Mouse (Mus musculus) neural tube, embryonic 11.5 days (tissue): ENCODE results near the gene Degs1. TPM values are rescaled to one million over a fixed set of nuclear protein-coding genes. Genes with fewer than 3 reads are reported as not detected.
"Not testable (repeated sequence)": the region's sequence is repeated elsewhere in the genome, so short reads cannot be mapped to it uniquely, and the experiment has no call there.

Experiments used
- ATAC-seq: fragments of 200-750 bp; cut with Nextera tagmentation; 2 replicates; pipeline ENCODE4 v1.8.0; 2017; ENCODE audit warnings: moderate number of reproducible peaks, mild to moderate bottlenecking, moderate TSS enrichment, moderate library complexity; ENCODE audit not compliant: insufficient read depth, low FRiP score, low TSS enrichment
- DNase-seq: peaks from one replicate; pipeline ENCODE4 v3.0.0-alpha.2; 2015; ENCODE audit warnings: low spot score
- H3K27ac ChIP-seq: fragments of 300-500 bp; sonication (generic); 2 replicates; pipeline ENCODE4 v1.5.1; 2014; ENCODE audit warnings: low read depth, mild to moderate bottlenecking, low read length
- H3K27me3 ChIP-seq: fragments of 300-500 bp; sonication (generic); 2 replicates; pipeline ENCODE4 v1.6.1; 2014; ENCODE audit warnings: mild to moderate bottlenecking, low read length, mixed read lengths; ENCODE audit not compliant: control insufficient read depth, insufficient read depth
- H3K36me3 ChIP-seq: fragments of 300-500 bp; sonication (generic); 2 replicates; pipeline ENCODE4 v1.6.1; 2014; ENCODE audit warnings: mild to moderate bottlenecking, low read length, moderate library complexity, mixed read lengths; ENCODE audit not compliant: control insufficient read depth, insufficient read depth
- H3K4me1 ChIP-seq: fragments of 300-500 bp; sonication (generic); 2 replicates; pipeline ENCODE4 v1.6.1; 2014; ENCODE audit warnings: low read length, mixed read lengths; ENCODE audit not compliant: control insufficient read depth, insufficient read depth
- H3K4me2 ChIP-seq: fragments of 300-500 bp; sonication (generic); 2 replicates; pipeline ENCODE4 v1.6.1; 2014; ENCODE audit warnings: low read depth, mild to moderate bottlenecking, moderate library complexity
- H3K4me3 ChIP-seq: fragments of 300-500 bp; sonication (generic); 2 replicates; pipeline ENCODE4 v1.5.1; 2014; ENCODE audit warnings: low read depth, low read length
- H3K9ac ChIP-seq: fragments of 300-500 bp; sonication (generic); 2 replicates; pipeline ENCODE4 v1.6.1; 2014; ENCODE audit warnings: mild to moderate bottlenecking, low read length
- H3K9me3 ChIP-seq: fragments of 300-500 bp; sonication (generic); 2 replicates; pipeline ENCODE4 v1.6.1; 2016; ENCODE audit warnings: low read length; ENCODE audit not compliant: control insufficient read depth
- WGBS: fragments of 180-500 bp; shearing (Covaris S2); extraction: QIAGEN DNeasy Blood & Tissue Kit; methylation state at CpG from one replicate; pipeline ENCODE4 v1.1.7; 2014; 5-methylcytosine and 5-hydroxymethylcytosine counted together
- polyA plus RNA-seq: library from polyadenylated mRNA; unstranded; fragments of >200 nt; fragmentation: Nextera tagmentation; extraction: Ambion mirVana; gene quantifications from 2 replicates; pipeline ENCODE4 v1.2.1, GENCODE M21; 2014

Degs1 gene
- polyA plus RNA-seq, 1 experiment from 2014 or later = 68.8 TPM

DNA sequence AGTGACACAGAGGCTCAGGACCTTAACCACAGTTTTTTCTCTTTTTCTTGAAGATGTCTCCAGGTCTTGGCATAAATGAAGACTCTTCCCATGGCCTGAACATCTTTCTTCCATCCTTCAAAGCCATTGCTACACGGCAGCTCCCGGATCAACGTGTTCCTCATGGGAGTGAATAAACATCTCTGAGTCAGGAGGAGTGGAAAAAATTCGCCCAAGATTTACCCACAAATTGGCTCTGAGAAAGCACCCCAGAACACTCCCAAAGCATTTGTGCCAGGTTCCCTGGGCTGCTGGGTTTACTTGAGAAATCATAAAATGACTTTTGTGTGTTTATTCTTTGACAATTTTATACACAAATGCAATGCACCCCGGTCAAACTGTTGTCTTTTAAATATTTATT is 20.3 kb upstream of the Degs1 start:
- no peaks in the 10 kb centered on the region for H3K9me3 ChIP-seq
- DNase-seq (no peak), ATAC-seq (no peak)
- no peak overlapping the region for H3K4me3 ChIP-seq
- H3K27me3 ChIP-seq = no peaks in the 10 kb centered on the region
- H3K36me3 ChIP-seq = no peaks in the 10 kb centered on the region
- 91% methylated on average over 5 of the region's 5 CpGs for WGBS
- no peak overlapping the region for H3K27ac ChIP-seq
- H3K4me1 ChIP-seq = no peaks in the 10 kb centered on the region
- H3K9ac ChIP-seq = no peak overlapping the region
- H3K4me2 ChIP-seq = no peak overlapping the region

DNA sequence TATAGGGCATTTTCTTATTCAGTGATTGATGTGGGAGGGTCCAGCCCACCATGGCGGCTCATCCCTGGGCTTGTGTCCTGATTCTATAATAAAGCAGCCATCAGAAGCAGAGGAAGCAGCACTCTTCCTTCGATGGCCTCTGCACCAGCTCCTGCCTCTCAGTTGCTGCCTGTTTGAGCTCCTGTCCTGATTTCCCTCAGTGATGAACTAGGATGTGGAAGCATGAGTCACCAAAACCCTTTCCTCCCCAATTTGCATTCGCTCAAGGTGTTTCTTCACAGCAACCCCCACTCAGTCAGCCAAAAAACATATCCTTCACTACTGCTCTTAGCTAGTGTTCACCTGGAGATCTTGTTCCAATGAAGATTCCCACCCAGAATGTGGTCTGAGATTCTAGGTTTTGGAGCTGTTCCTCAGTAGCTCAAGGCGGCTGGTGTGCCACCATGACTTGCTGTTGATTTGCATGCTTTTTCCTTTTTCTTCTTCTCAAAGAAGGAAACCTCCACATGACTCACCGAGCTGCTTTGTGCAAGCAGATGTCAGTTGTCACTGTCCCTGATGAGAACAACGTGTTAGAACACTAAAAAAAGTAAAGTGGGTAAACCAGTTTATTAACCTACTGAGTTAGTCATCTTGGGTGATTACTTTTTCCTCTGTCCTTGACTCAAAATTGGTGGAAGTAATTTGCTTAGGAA is 19.7 kb upstream of the Degs1 start:
- no peak overlapping the region for H3K9ac ChIP-seq
- ATAC-seq (no peak), DNase-seq (no peak)
- no peaks in the 10 kb centered on the region for H3K27me3 ChIP-seq
- H3K27ac ChIP-seq = no peak overlapping the region
- H3K9me3 ChIP-seq = no peaks in the 10 kb centered on the region
- H3K4me3 ChIP-seq = no peak overlapping the region
- no peak overlapping the region for H3K4me2 ChIP-seq
- WGBS = 85% methylated on average over 6 of the region's 6 CpGs
- H3K36me3 ChIP-seq = no peaks in the 10 kb centered on the region
- no peaks in the 10 kb centered on the region for H3K4me1 ChIP-seq

DNA sequence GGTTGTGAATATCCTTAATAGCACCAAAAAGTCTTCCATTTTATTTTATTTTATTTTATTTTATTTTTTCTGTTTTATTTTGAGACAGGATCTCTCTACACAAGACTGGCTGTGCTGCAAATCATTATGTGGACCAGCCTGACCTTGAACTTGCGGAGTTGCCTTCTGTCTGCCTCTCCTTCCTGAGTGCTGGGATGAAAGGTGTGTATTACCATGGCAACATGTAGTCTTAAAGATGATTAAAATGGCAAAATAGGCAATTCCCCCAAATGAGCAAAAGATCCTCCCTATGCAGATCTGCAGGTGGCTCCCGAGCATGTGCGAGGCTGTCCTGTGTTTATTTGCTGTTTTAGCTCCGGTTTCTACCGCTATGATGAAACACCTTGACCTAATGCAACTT is 15.2 kb upstream of the Degs1 start:
- no peaks in the 10 kb centered on the region for H3K4me1 ChIP-seq
- ATAC-seq (no peak), DNase-seq (no peak)
- 91% methylated on average over 5 of the region's 5 CpGs for WGBS
- no peaks in the 10 kb centered on the region for H3K36me3 ChIP-seq
- no peak overlapping the region for H3K27ac ChIP-seq
- H3K27me3 ChIP-seq = no peaks in the 10 kb centered on the region
- H3K4me3 ChIP-seq = no peak overlapping the region
- H3K4me2 ChIP-seq = no peak overlapping the region
- H3K9ac ChIP-seq = no peak overlapping the region
- H3K9me3 ChIP-seq = no peaks in the 10 kb centered on the region

DNA sequence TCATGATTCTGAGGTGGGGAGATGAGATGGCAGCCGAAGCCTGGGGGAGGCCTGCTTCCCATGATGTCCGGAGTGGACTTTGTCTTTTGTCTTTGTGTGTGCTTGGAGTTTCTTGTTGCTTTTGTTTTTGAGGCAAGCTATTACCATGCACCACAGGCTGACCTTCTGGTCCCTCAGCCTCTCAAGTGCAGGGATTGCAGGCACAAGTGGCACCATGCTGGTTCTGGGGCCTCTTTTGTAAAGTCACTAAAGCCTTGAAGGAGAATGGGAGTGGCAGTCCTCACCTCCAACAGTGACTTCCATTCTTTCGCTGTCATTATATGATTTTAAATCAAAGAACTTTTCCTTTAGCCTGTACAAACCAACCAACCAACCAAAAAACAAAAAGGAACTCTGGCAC is 14.6 kb upstream of the Degs1 start:
- Histone ChIP-seq H3K4me1 (no peaks in the 10 kb centered on the region), H3K27me3 (no peaks in the 10 kb centered on the region), H3K36me3 (no peaks in the 10 kb centered on the region), H3K9ac (no peak overlapping the region), H3K4me2 (no peak overlapping the region), H3K27ac (no peak overlapping the region), H3K4me3 (no peak overlapping the region), H3K9me3 (no peaks in the 10 kb centered on the region)
- DNase-seq (no peak), ATAC-seq (no peak)
- WGBS = 49% methylated on average over 3 of the region's 3 CpGs

GRCm38 (mm10) chr1:182296816-182297215 is 14.2 kb upstream of the Degs1 start:
- H3K9ac ChIP-seq = no peak overlapping the region
- no peak overlapping the region for H3K27ac ChIP-seq
- DNase-seq (no peak), ATAC-seq (no peak)
- H3K4me2 ChIP-seq = no peak overlapping the region
- H3K4me3 ChIP-seq = no peak overlapping the region
- no peaks in the 10 kb centered on the region for H3K36me3 ChIP-seq
- H3K4me1 ChIP-seq = no peaks in the 10 kb centered on the region
- H3K9me3 ChIP-seq = no peaks in the 10 kb centered on the region
- H3K27me3 ChIP-seq = no peaks in the 10 kb centered on the region
- 74% methylated on average over 6 of the region's 6 CpGs for WGBS

DNA sequence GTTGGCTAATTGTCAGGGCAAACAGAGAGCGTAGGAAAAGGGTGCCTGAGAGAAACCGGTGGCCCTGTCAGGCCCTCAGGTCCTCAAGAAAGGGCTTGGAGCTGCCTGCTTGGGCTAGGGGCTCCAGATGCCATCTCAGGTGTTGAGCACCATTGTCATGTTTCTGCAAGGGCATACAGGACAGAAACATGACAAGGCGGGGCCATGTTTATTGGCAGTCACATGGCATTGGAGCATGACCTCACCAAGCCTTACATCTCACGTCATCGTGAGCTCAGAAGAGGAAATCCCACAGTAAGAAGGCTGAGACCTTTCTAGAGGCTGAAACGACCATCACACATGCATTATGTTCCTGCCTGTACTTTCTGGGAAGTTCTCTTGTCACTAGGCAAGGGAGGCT is 13.5 kb upstream of the Degs1 start:
- 90% methylated on average over 6 of the region's 6 CpGs for WGBS
- no peak overlapping the region for H3K4me3 ChIP-seq
- no peak for DNase-seq
- no peak overlapping the region for H3K9ac ChIP-seq
- no peak overlapping the region for H3K4me2 ChIP-seq
- H3K4me1 ChIP-seq = no peaks in the 10 kb centered on the region
- no peaks in the 10 kb centered on the region for H3K9me3 ChIP-seq
- no peak for ATAC-seq
- H3K36me3 ChIP-seq = no peaks in the 10 kb centered on the region
- no peaks in the 10 kb centered on the region for H3K27me3 ChIP-seq
- H3K27ac ChIP-seq = no peak overlapping the region

DNA sequence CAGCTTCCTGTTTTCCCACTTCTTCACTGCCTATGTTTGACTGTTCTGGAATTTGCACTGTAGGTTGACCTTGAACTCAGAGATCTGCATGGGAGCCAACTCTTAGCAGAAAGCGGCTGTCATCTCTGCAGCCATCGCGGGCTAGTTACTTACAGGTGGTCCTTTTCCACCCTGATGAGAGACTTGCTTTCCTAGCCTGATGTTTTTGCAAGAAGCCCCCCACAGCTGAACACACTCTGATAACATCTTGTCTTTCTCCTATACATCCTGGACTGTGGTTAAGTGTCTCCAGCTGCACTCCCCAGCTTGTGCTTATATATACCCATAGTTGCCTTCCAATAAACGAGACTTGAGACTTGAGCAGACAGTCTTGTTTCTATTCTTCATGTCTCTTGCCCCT is 9.7 kb upstream of the Degs1 start:
- no peaks in the 10 kb centered on the region for H3K36me3 ChIP-seq
- no peaks in the 10 kb centered on the region for H3K4me1 ChIP-seq
- DNase-seq = no peak
- 59% methylated on average over 4 of the region's 4 CpGs for WGBS
- H3K9me3 ChIP-seq = no peaks in the 10 kb centered on the region
- no peak overlapping the region for H3K4me2 ChIP-seq
- no peak overlapping the region for H3K27ac ChIP-seq
- no peak for ATAC-seq
- H3K9ac ChIP-seq = no peak overlapping the region
- H3K4me3 ChIP-seq = no peak overlapping the region
- H3K27me3 ChIP-seq = no peaks in the 10 kb centered on the region

DNA sequence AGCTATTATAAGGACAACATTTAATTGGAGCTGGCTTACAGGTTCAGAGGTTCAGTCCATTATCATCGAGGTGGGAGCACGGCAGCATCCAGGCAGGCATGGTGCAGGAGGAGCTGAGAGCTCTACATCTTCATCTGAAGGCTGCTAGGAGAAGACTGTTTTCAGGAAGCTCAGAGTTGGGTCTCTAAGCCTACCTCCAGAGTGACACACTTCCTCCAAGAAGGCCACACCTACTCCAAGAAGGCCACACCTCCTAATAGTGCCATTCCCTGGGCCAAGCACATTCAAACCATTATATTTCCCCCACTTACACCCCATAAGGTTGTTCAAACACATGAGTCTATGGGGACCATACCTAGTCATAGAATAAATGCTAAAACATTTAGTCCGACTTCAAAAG is 8.1 kb upstream of the Degs1 start:
- ATAC-seq, H3K27ac ChIP-seq, H3K27me3 ChIP-seq, DNase-seq, H3K4me1 ChIP-seq, H3K9ac ChIP-seq, H3K4me3 ChIP-seq, H3K36me3 ChIP-seq, H3K9me3 ChIP-seq, H3K4me2 ChIP-seq: not testable (repeated sequence)
- 87% methylated on average over 3 of the region's 3 CpGs for WGBS

DNA sequence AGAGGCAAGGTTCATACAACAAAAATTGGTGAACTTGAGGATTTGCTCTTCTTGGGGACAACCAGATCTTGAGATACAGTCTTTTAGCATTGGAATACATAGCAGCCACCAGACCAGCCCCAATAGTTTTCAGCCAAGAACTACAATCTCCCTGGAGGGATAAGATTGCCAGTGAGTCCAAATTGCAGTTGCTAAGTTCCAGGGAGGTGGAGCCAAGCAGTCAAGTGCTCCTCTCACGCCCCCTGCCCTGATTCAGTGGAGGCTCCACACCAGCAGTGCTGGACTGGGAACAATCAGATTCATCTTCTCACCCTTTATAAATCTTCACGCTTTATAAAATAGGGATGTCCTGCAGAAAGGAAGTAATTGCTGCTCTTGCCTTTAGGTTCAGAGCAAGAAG is 7.2 kb upstream of the Degs1 start:
- H3K4me2 ChIP-seq = no peak overlapping the region
- no peaks in the 10 kb centered on the region for H3K27me3 ChIP-seq
- H3K9ac ChIP-seq = no peak overlapping the region
- no peaks in the 10 kb centered on the region for H3K9me3 ChIP-seq
- H3K36me3 ChIP-seq = no peaks in the 10 kb centered on the region
- no peak for DNase-seq
- no peak overlapping the region for H3K4me3 ChIP-seq
- H3K4me1 ChIP-seq = no peaks in the 10 kb centered on the region
- no peak for ATAC-seq
- no peak overlapping the region for H3K27ac ChIP-seq
- WGBS = 69% methylated on average over 2 of the region's 2 CpGs
